Mouse (Mus musculus): ENCODE data around the gene Qdpr.

DNA sequence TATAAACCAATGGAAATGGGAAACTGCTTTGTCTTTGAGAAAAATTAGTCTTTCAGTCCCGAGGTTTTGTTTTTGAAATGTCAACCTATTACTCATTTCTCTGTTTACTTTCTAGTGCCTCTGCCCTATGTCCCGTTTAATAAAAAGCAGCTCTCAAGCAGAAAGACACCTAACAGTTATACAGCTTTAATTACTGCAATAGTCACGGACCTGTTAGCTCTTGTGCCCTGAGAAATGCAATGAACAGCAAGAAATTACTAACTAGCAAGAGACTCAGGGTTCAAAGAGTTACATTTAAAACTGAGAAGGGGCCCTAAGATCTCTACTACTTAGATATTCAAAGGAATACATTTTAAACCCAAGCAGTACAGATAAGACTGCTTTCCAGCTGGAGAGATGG, 8.3 kb downstream of the Qdpr start:
- TF ChIP-seq CTCF (conservative IDR thresholded peaks at IDR 0.05; ENCODE audit: insufficient read depth, insufficient read length, low read depth, low read length) (no peak), POLR2A (IDR thresholded peaks at IDR 0.05; ENCODE audit: low read depth, low read length) (no peak)
